Mouse (Mus musculus) gastrocnemius, adult 2 months (tissue): ENCODE results near the gene Atg101. TPM values are rescaled to one million over a fixed set of nuclear protein-coding genes. Genes with fewer than 3 reads are reported as not detected.

ENCODE experiments used
- DNase-seq: peaks from one replicate; pipeline ENCODE4 v3.0.0; 2022
- H3K27ac ChIP-seq: fragments of 200-600 bp; 2 replicates; pipeline ENCODE4 v1.8.1; 2022; ENCODE audit warnings: mild to moderate bottlenecking
- H3K4me3 ChIP-seq: fragments of 200-600 bp; 2 replicates; pipeline ENCODE4 v1.8.1; 2022; ENCODE audit warnings: mild to moderate bottlenecking, moderate library complexity
- CTCF ChIP-seq: fragments of 200-600 bp; IDR thresholded peaks from 2 replicates; pipeline ENCODE4 v1.8.1; 2022; ENCODE audit warnings: antibody characterized with exemption, mild to moderate bottlenecking, moderate library complexity
- intact Hi-C: fragments of 180-260 bp; cut with DNase I; formaldehyde crosslinking; loops from one replicate; pipeline ENCODE4 v1.15.1; 2025
- total RNA-seq, 2 experiments: library from RNA; stranded (reverse); gene quantifications; 2 replicates each; pipeline ENCODE4 v1.2.3; 2021

Gene Atg101
- total RNA-seq, 2 experiments from 2014 or later = 23.7 to 32.4 TPM

- no peak for DNase-seq
- Histone ChIP-seq H3K4me3 (no peak overlapping the region), H3K27ac (peak overlapping the region; percentile 48)
- intact Hi-C loops = no loop called here
- no peak for TF ChIP-seq CTCF
These were observed 40.1 kb upstream of the Atg101 start for GRCm38 (mm10) chr15:101244012-101244411.

GRCm38 (mm10) chr15:101246231-101247154 lies 37.6 kb upstream of the Atg101 start:
- DNase-seq = peak; percentile 98
- intact Hi-C loops = no loop called here
- TF ChIP-seq CTCF = peak; percentile 52
- Histone ChIP-seq H3K27ac (peak overlapping the region; percentile 98), H3K4me3 (peak overlapping the region; percentile 70)

- peak overlapping the region; percentile 25; the same call in 1 of the 2 replicates for H3K4me3 ChIP-seq
- DNase-seq = no peak
These were observed 36.9 kb upstream of the Atg101 start for GRCm38 (mm10) chr15:101247155-101247498.

GRCm38 (mm10) chr15:101248029-101248710 lies 35.9 kb upstream of the Atg101 start:
- peak; percentile 73 for DNase-seq
- TF ChIP-seq CTCF = no peak
- Histone ChIP-seq H3K27ac (peak overlapping the region; percentile 98), H3K4me3 (no peak overlapping the region)
- intact Hi-C loops = no loop called here

More at GRCm38 (mm10) chr15:101247155-101247498, 36.9 kb upstream of the Atg101 start:
- no peak for TF ChIP-seq CTCF
- intact Hi-C loops = no loop called here
- H3K27ac ChIP-seq = peak overlapping the region; percentile 98

GRCm38 (mm10) chr15:101250220-101250800 lies 33.8 kb upstream of the Atg101 start:
- H3K27ac ChIP-seq = peak overlapping the region; percentile 40; the same call in 1 of the 2 replicates
- TF ChIP-seq CTCF = no peak
- no peak for DNase-seq
- intact Hi-C loops = no loop called here
- H3K4me3 ChIP-seq = no peak overlapping the region

- Histone ChIP-seq H3K4me3 (no peak overlapping the region), H3K27ac (peak overlapping the region; percentile 95; the same call in 1 of the 2 replicates)
- DNase-seq = no peak
- no peak for TF ChIP-seq CTCF
- intact Hi-C loops = no loop called here
These were observed 32.1 kb upstream of the Atg101 start for GRCm38 (mm10) chr15:101251930-101252329.

- TF ChIP-seq CTCF = no peak
- intact Hi-C loops = no loop called here
- no peak overlapping the region for H3K4me3 ChIP-seq
- peak overlapping the region; percentile 95 for H3K27ac ChIP-seq
- DNase-seq = peak; percentile 12
These were observed 31.5 kb upstream of the Atg101 start for GRCm38 (mm10) chr15:101252614-101253013.

GRCm38 (mm10) chr15:101253563-101253885 lies 30.5 kb upstream of the Atg101 start:
- no peak for TF ChIP-seq CTCF
- intact Hi-C loops = no loop called here
- DNase-seq = no peak
- H3K27ac ChIP-seq = peak overlapping the region; percentile 95
- H3K4me3 ChIP-seq = peak overlapping the region; percentile 88

- Histone ChIP-seq H3K27ac (peak within 1 kb of the TSS; percentile 95), H3K4me3 (peak within 1 kb of the TSS; percentile 88)
- DNase-seq = peak; percentile 94
- intact Hi-C loops = no loop called here
- TF ChIP-seq CTCF = no peak
These were observed 29.9 kb upstream of the Atg101 start, which contains the start of gene Nr4a1 for GRCm38 (mm10) chr15:101253886-101254795. Nr4a1 (plus strand) TSS chr15:101254269.

- DNase-seq = peak; percentile 42
- intact Hi-C loops = no loop called here
- TF ChIP-seq CTCF = no peak
- Histone ChIP-seq H3K4me3 (0 out of 2 replicates have a peak overlapping the region, but pooled peaks have one; percentile 11), H3K27ac (peak overlapping the region; percentile 95)
These were observed 28.1 kb upstream of the Atg101 start for GRCm38 (mm10) chr15:101255842-101256462.

- peak overlapping the region; percentile 95 for H3K27ac ChIP-seq
- peak; percentile 13 for DNase-seq
- intact Hi-C loops = no loop called here
- no peak overlapping the region for H3K4me3 ChIP-seq
- TF ChIP-seq CTCF = no peak
These were observed 27.4 kb upstream of the Atg101 start for GRCm38 (mm10) chr15:101256463-101257206.
